Mouse (Mus musculus) splenic B cell, adult 2 months (primary cell): ENCODE data around the gene Cab39.

Experiments used
- DNase-seq: peaks from one replicate; pipeline ENCODE4 v3.0.0-alpha.2; 2011; ENCODE audit warnings: low read depth, low spot score
- H3K27me3 ChIP-seq: 2 replicates; pipeline ENCODE4 v1.6.1; 2012; ENCODE audit warnings: mild to moderate bottlenecking, low read length, moderate library complexity, mixed read lengths; ENCODE audit not compliant: control insufficient read depth, poor library complexity, insufficient read depth, severe bottlenecking
- H3K36me3 ChIP-seq: 2 replicates; pipeline ENCODE4 v1.6.1; 2012; ENCODE audit warnings: mild to moderate bottlenecking, low read length, moderate library complexity, mixed read lengths; ENCODE audit not compliant: control insufficient read depth, poor library complexity, insufficient read depth, severe bottlenecking

Gene Cab39

GRCm38 (mm10) chr1:85793208-85794105 lies at the start of gene Cab39:
Gene Cab39, plus strand, starts transcription at chr1:85793441.
- Histone ChIP-seq H3K27me3 (no peaks in the 10 kb centered on the region), H3K36me3 (no peaks in the 10 kb centered on the region)
- peak; percentile 94 for DNase-seq

DNA sequence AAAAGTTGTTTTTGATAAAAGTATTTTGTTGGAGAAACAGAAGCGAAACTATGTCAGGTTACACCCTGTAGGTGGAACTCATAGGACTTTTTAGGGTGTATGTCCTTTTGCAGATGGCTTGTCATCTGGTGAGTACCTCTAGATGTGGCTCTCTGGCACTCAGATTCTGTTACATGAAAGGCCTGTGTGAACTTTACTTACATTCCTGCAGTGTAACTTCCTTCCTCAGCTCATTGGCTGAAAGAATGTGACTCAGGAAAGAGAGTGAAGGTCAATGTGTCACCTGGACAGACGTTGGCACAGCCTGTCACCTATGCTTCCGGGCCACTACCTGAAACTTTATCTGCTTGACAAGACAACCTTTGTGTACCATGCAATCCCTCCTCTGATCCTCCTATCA lies 48.7 kb upstream of the Cab39 start:
- Histone ChIP-seq H3K36me3 (no peaks in the 10 kb centered on the region), H3K27me3 (no peaks in the 10 kb centered on the region)
- no peak for DNase-seq

- DNase-seq = no peak
- no peaks in the 10 kb centered on the region for H3K36me3 ChIP-seq
- H3K27me3 ChIP-seq = no peaks in the 10 kb centered on the region
These were observed 46.7 kb upstream of the Cab39 start for GRCm38 (mm10) chr1:85746511-85746910.

DNA sequence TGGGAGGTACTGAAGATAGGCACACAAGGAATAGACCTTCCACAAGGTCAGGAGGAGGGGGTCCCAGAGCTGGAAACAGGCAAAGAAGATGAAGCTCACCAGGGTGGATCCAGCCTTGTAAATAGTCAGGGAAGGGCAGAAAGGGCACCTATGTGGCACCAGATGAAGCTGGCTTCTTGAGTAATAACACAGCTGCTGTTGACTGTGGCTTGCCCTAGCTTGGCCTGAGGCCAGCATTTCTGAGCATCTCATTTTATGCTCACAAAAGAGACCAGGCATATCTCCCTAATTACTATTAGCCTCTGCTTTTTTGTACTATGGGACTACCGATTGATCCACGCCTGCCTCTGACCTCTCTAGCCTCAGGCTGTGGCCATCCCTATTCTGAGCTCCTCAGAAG lies 43.4 kb upstream of the Cab39 start:
- DNase-seq = no peak
- H3K36me3 ChIP-seq = no peaks in the 10 kb centered on the region

DNA sequence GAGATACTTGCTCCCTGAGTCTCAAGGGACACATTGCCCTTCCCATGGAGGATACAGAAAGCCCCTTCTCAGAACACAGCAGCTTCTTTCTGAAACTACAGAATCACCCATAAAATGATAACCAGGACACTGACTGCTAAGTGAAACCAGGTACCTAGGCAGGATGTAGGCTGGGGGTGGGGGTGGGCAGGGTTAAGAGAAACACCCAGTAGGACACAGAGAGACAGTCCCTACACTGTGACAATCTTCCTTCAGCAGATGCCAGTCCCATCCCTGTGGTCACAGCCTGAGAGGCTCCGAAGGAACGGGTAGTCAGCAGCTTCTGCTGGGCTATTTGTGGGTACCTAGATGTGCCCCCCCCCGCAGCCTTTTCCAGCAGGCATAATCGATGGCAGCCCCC lies 42.6 kb upstream of the Cab39 start:
- no peaks in the 10 kb centered on the region for H3K36me3 ChIP-seq
- no peaks in the 10 kb centered on the region for H3K27me3 ChIP-seq
- no peak for DNase-seq

More for the DNA sequence above, 43.4 kb upstream of the Cab39 start:
- H3K27me3 ChIP-seq = no peaks in the 10 kb centered on the region

- Histone ChIP-seq H3K27me3 (no peaks in the 10 kb centered on the region), H3K36me3 (no peaks in the 10 kb centered on the region)
- peak; percentile 75 for DNase-seq
These were observed 41.7 kb upstream of the Cab39 start for GRCm38 (mm10) chr1:85751494-85751893.

GRCm38 (mm10) chr1:85751932-85752680 lies 41.1 kb upstream of the Cab39 start:
- no peaks in the 10 kb centered on the region for H3K27me3 ChIP-seq
- H3K36me3 ChIP-seq = no peaks in the 10 kb centered on the region
- no peak for DNase-seq

DNA sequence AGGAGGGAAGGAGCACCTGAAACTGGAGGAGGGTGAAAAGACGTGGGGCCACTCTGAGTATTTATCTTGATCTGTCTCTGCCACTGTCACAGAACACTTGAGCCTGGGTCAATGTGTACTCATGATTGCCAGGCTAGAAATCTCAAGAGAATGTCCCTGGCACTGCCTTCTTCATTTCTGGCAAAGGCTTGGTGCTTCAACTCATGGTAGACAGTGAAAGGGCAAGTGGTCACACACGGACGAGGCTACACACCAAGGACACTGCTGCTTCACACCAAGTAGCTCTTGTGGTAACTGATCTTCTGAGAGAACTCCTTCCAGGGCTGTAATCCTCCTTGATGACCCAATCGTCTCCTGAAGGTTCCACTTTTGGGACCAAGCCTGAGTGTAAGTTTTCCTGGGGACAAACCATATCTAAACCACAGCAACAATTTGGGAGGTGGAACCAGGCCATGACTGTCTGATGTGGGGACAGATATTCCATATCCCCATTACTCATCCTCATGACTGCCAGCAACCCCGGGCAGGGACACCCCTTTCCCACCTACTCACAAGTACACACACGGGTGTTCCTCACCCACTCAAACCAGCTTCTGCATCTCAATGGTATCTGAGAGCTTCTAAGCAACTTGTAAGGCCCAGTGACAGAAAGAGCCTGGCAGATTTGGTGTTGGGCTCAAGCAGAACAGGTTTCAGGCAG lies 35.6 kb upstream of the Cab39 start:
- no peaks in the 10 kb centered on the region for H3K27me3 ChIP-seq
- DNase-seq = no peak

DNA sequence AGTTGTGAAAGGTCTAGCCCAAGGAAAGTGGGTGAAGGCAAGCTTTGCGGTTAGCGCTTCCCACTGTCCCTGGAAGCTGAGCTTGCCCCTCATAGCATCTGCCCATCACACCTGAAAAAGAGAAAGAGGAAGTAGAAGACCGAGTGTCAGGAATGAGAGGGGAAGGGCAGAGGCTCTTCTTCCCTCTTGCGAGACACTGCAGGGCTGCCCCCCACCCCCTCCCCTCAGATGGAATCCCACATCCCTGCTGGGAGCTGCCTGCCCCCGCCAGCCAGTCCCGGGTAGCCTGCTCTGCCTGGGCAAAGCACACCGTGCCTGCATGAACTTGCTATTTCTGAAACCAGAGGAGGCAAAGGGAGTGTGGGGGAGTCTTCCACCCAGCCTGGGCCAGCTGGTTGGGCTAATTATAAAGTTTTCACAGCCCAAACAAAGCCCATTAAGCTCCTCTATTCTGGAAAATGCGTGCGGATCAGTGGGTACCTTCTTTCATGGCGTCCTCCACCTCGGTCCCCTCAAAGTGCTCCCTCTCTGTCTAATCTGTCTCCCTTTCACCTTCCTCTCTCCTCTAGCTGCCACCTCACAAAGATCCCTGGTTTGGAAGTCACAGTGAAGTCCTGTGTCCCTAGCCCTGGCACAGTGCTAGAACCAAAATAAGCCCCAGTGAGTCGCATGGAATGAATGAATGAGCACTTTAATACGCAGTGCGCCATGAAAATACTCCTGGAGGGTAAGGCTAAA lies 34.8 kb upstream of the Cab39 start:
- peak; percentile 27 for DNase-seq

More for the DNA sequence above, 35.6 kb upstream of the Cab39 start:
- H3K36me3 ChIP-seq = no peaks in the 10 kb centered on the region

DNA sequence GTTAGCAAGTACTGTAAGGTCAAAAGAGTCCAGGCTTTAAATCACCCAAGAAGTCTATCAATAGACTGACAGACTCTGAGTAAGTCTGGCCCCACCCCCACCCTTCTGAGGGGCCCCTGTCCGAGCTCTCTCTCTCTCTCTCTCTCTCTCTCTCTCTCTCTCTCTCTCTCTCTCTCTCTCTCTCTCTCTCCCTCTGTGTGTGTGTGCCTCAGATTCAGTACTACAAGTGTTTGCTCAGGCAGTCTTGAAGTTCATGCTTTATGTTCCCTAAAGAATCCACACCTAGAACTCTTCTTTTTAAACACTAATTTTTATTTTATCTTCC lies 34.3 kb upstream of the Cab39 start:
- Histone ChIP-seq H3K36me3 (no peaks in the 10 kb centered on the region), H3K27me3 (no peaks in the 10 kb centered on the region)
- no peak for DNase-seq

More for the DNA sequence above, 34.8 kb upstream of the Cab39 start:
- Histone ChIP-seq H3K36me3 (no peaks in the 10 kb centered on the region), H3K27me3 (no peaks in the 10 kb centered on the region)

DNA sequence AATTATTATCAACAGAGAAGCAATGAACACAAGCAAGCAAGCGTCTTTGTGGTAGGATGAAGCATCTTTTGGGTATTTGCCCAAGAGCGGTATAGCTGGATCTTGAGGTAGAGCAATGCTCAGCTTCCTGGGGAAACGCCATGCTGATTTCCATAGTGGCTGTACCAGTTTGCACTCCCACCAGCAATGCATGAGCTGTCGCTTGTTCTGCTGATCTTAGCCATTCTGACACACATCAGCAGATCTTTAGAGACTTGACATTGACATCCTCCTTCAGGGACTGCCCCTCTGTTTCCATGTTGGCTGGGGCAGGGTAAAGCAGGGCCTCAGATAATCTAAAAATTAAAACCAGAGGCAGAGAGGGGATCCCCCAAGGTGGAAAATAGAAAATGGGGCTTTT lies 31.6 kb upstream of the Cab39 start:
- DNase-seq = peak; percentile 62

DNA sequence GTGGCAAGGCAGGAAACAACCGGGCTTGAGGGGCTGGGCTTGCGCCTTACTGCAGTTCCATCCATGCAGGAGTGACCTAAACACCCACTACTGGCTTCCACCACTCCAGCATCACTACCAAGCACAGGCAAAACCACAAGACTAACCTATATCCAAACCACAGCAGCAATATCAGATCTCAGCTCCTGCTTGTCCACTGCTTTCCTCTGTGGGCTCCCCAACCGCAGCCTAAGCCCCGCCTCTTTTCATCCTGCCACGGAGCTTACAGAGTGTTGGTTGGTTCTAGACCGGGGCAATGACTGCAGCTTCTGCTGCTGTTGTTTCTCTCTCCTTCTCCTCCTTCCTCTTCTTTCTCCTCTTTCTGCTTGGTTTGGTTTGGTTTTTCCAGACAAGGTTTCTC lies 29.9 kb upstream of the Cab39 start:
- Histone ChIP-seq H3K36me3 (no peaks in the 10 kb centered on the region), H3K27me3 (no peaks in the 10 kb centered on the region)
- no peak for DNase-seq

More for the DNA sequence above, 31.6 kb upstream of the Cab39 start:
- no peaks in the 10 kb centered on the region for H3K27me3 ChIP-seq
- H3K36me3 ChIP-seq = no peaks in the 10 kb centered on the region

DNA sequence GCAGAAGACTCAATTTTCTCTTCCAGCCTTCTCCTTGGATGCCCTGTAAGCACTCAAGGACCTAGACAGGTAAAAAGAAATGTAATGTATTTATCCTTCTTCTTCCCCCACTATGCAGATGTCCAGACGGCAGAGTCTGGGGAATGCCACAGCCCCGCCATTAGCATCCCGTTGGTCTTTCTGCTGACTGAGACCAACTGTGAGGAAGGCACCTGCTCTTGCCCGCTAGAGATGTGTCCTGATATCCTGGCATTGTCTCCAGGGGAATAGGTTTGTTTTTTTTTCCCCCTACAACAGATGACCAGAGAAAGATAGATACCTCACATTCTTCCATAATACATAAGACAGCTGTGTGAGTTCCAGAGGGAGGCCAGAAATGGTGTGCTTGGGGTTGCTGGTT lies 28.9 kb upstream of the Cab39 start:
- DNase-seq = no peak

DNA sequence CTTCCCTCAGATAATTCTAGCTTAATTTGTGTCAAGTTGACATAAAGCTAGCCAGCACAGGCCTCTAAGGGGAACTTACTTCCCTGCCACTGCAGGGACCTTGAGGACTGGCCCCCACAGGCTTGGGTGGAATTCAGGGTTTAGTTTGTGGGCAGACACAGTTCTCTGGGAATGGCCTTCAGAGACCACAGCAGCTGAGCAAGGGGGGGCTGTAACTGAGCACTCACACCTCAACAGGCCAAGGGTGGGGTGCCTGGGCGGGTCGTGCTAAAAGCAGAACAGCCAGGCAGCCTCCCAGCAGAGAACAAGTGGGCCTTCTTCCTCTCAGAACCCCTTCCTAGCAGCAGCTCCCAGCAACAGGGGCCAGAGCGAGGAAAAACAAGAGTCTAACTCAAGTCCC lies 27.1 kb upstream of the Cab39 start:
- H3K36me3 ChIP-seq = no peaks in the 10 kb centered on the region
- no peak for DNase-seq
- no peaks in the 10 kb centered on the region for H3K27me3 ChIP-seq

More for the DNA sequence above, 28.9 kb upstream of the Cab39 start:
- Histone ChIP-seq H3K27me3 (no peaks in the 10 kb centered on the region), H3K36me3 (no peaks in the 10 kb centered on the region)
